Comparison of ENCODE assay signal across 8 mouse cellular contexts in the genomic region with DNA sequence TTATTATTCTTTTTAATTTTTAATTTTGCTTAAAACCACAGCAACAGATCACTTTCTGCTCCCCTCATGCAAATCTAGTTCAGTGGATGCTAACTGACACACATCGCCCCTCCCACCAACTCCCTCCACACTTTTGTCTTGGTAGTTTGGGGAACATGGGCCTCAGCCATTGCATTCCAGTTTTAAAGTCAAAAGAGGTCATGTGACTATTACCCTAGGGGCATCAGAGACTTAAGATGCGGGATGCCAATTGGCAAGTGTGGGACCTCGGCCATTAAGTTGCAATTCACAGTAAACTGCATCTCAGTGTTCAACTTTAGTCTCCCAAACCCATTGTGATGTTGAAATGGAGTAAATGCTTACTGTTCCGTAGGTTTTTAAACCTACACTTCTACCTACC. TPM values are rescaled to one million over a fixed set of nuclear protein-coding genes. Genes with fewer than 3 reads are reported as not detected.
DNase-seq lines count a peak whose midpoint lies in the region; ATAC-seq and TF ChIP-seq lines count a peak whose summit lies in the region.

No protein-coding gene starts in this region.

- no peaks in the 10 kb centered on the region; the same call in 1 of the 2 replicates for H3K4me1 ChIP-seq in liver, embryonic 11.5 days (replicated peaks; ENCODE audit: control insufficient read depth, insufficient read depth, low read length)
- no peaks in the 10 kb centered on the region for H3K4me1 ChIP-seq in liver, postnatal 0 days (ENCODE audit: insufficient read depth)
- no peaks in the 10 kb centered on the region for H3K4me1 ChIP-seq in embryonic facial prominence, embryonic 15.5 days
- H3K4me1 ChIP-seq in intestine, embryonic 14.5 days (replicated peaks; ENCODE audit: control insufficient read depth, insufficient read depth, low read length): no peaks in the 10 kb centered on the region
- no peaks in the 10 kb centered on the region for H3K4me1 ChIP-seq in neural tube, embryonic 14.5 days (ENCODE audit: control insufficient read depth, insufficient read depth, low read length)

- H3K27ac ChIP-seq in liver, embryonic 11.5 days (ENCODE audit: low read depth, low read length): no peak overlapping the region
- H3K27ac ChIP-seq in liver, postnatal 0 days (ENCODE audit: low read depth): no peak overlapping the region
- 0 out of 2 replicates have a peak overlapping the region, but pooled peaks have one; percentile 85 for H3K27ac ChIP-seq in embryonic facial prominence, embryonic 15.5 days (replicated peaks)
- H3K27ac ChIP-seq in intestine, embryonic 14.5 days (ENCODE audit: low read depth): no peak overlapping the region
- H3K27ac ChIP-seq in neural tube, embryonic 14.5 days (ENCODE audit: low read depth, low read length): no peak overlapping the region

- H3K4me2 ChIP-seq in liver, embryonic 11.5 days: peak overlapping the region; percentile 72
- no peak overlapping the region for H3K4me2 ChIP-seq in liver, postnatal 0 days (ENCODE audit: low read depth, low read length)
- peak overlapping the region; percentile 45 for H3K4me2 ChIP-seq in embryonic facial prominence, embryonic 15.5 days (replicated peaks)
- peak overlapping the region; percentile 47 for H3K4me2 ChIP-seq in intestine, embryonic 14.5 days (ENCODE audit: low read length)
- peak overlapping the region; percentile 52 for H3K4me2 ChIP-seq in neural tube, embryonic 14.5 days (ENCODE audit: low read depth, low read length)

- ATAC-seq in liver, embryonic 11.5 days (replicated peaks; ENCODE audit: low FRiP score): no peak
- ATAC-seq in liver, postnatal 0 days: no peak
- no peak for ATAC-seq in embryonic facial prominence, embryonic 15.5 days (ENCODE audit: insufficient number of reproducible peaks, low FRiP score, low TSS enrichment, low read depth)
- no peak for ATAC-seq in intestine, embryonic 14.5 days (replicated peaks; ENCODE audit: low FRiP score, low TSS enrichment, low read depth)
- no peak for ATAC-seq in neural tube, embryonic 14.5 days (ENCODE audit: low read depth)

- H3K9me3 ChIP-seq in liver, embryonic 11.5 days (ENCODE audit: control insufficient read depth, low read length): no peaks in the 10 kb centered on the region
- no peaks in the 10 kb centered on the region for H3K9me3 ChIP-seq in liver, postnatal 0 days (ENCODE audit: low read length)
- no peaks in the 10 kb centered on the region for H3K9me3 ChIP-seq in embryonic facial prominence, embryonic 15.5 days (replicated peaks)
- no peaks in the 10 kb centered on the region for H3K9me3 ChIP-seq in intestine, embryonic 14.5 days (ENCODE audit: control insufficient read depth, low read length)
- no peaks in the 10 kb centered on the region for H3K9me3 ChIP-seq in neural tube, embryonic 14.5 days (ENCODE audit: control insufficient read depth, low read length)

- TF ChIP-seq CTCF in liver, postnatal 0 days (IDR thresholded peaks at IDR 0.05; ENCODE audit: low read depth): no peak

- H3K9ac ChIP-seq in liver, embryonic 11.5 days (ENCODE audit: low read depth, low read length): no peak overlapping the region
- H3K9ac ChIP-seq in liver, postnatal 0 days (replicated peaks): no peak overlapping the region
- H3K9ac ChIP-seq in embryonic facial prominence, embryonic 15.5 days: no peak overlapping the region
- H3K9ac ChIP-seq in intestine, embryonic 14.5 days (ENCODE audit: low read length): no peak overlapping the region
- H3K9ac ChIP-seq in neural tube, embryonic 14.5 days (replicated peaks; ENCODE audit: low read depth, low read length): no peak overlapping the region

- 49% methylated on average over 4 of the region's 4 CpGs for WGBS in liver, embryonic 11.5 days
- WGBS in liver, postnatal 0 days (ENCODE audit: insufficient replicate concordance): 59% methylated on average over 4 of the region's 4 CpGs
- WGBS in embryonic facial prominence, embryonic 15.5 days: 35% methylated on average over 4 of the region's 4 CpGs
- WGBS in intestine, embryonic 14.5 days: 40% methylated on average over 4 of the region's 4 CpGs
- 20% methylated on average over 4 of the region's 4 CpGs for WGBS in neural tube, embryonic 14.5 days

- H3K27me3 ChIP-seq in liver, embryonic 11.5 days (replicated peaks; ENCODE audit: control insufficient read depth, insufficient read depth, low read length): peaks cover 7% of the 10 kb centered on the region
- H3K27me3 ChIP-seq in liver, postnatal 0 days (ENCODE audit: insufficient read depth, low read length): no peaks in the 10 kb centered on the region
- H3K27me3 ChIP-seq in embryonic facial prominence, embryonic 15.5 days: peaks cover 4% of the 10 kb centered on the region; the same call in 1 of the 2 replicates
- no peaks in the 10 kb centered on the region for H3K27me3 ChIP-seq in intestine, embryonic 14.5 days (replicated peaks; ENCODE audit: control insufficient read depth, insufficient read depth, low read length)
- no peaks in the 10 kb centered on the region for H3K27me3 ChIP-seq in neural tube, embryonic 14.5 days (ENCODE audit: control insufficient read depth, insufficient read depth, low read length)

- peak overlapping the region; percentile 50 for H3K4me3 ChIP-seq in liver, embryonic 11.5 days (ENCODE audit: low read depth, low read length)
- H3K4me3 ChIP-seq in liver, postnatal 0 days (ENCODE audit: low read depth, low read length): no peak overlapping the region
- peak overlapping the region; percentile 53 for H3K4me3 ChIP-seq in embryonic facial prominence, embryonic 15.5 days (replicated peaks)
- peak overlapping the region; percentile 46 for H3K4me3 ChIP-seq in intestine, embryonic 14.5 days (ENCODE audit: low read depth, low read length)
- H3K4me3 ChIP-seq in neural tube, embryonic 14.5 days (ENCODE audit: low read depth, low read length): no peak overlapping the region

- DNase-seq in liver, embryonic 11.5 days (ENCODE audit: low spot score): no peak
- DNase-seq in liver, postnatal 0 days: no peak
- DNase-seq in intestine, embryonic 14.5 days (ENCODE audit: low spot score): no peak
- DNase-seq in left cerebral cortex, adult 9 months (ENCODE audit: low spot score in 2 of 2): no peak
- DNase-seq in layer of hippocampus, postnatal 25 days (ENCODE audit: extremely low spot score in 1 of 2, low spot score in 1 of 2): no peak
- DNase-seq in kidney, postnatal 25 days: no peak

- TF ChIP-seq EP300 in liver, postnatal 0 days (IDR thresholded peaks at IDR 0.05; ENCODE audit: low read depth): no peak

- H3K36me3 ChIP-seq in liver, embryonic 11.5 days (ENCODE audit: control insufficient read depth, insufficient read depth, low read length): no peaks in the 10 kb centered on the region
- no peaks in the 10 kb centered on the region for H3K36me3 ChIP-seq in liver, postnatal 0 days (replicated peaks; ENCODE audit: insufficient read depth, low read length)
- no peaks in the 10 kb centered on the region for H3K36me3 ChIP-seq in embryonic facial prominence, embryonic 15.5 days
- no peaks in the 10 kb centered on the region for H3K36me3 ChIP-seq in intestine, embryonic 14.5 days (ENCODE audit: control insufficient read depth, insufficient read depth, low read length)
- H3K36me3 ChIP-seq in neural tube, embryonic 14.5 days (ENCODE audit: control insufficient read depth, insufficient read depth, low read length): no peaks in the 10 kb centered on the region

RNA-seq across cellular contexts. Expression of a gene that starts 1.7 kb away (rescaled TPM):
- polyA plus RNA-seq in liver, embryonic 11.5 days (2014; fragmentation: Nextera tagmentation; extraction: Ambion mirVana): 52.0 and 55.1 TPM in 2 replicates
- polyA plus RNA-seq in liver, postnatal 0 days (2015; fragmentation: Nextera tagmentation; extraction: Ambion mirVana): 4.1 and 4.4 TPM in 2 replicates
- polyA plus RNA-seq in embryonic facial prominence, embryonic 15.5 days (2015; fragmentation: Nextera tagmentation; extraction: Ambion mirVana): 117 and 118 TPM in 2 replicates
- polyA plus RNA-seq in intestine, embryonic 14.5 days (2014; fragmentation: Nextera tagmentation; extraction: Ambion mirVana): 71.0 and 83.1 TPM in 2 replicates
- 23.3 and 38.5 TPM in 2 replicates for polyA plus RNA-seq in neural tube, embryonic 14.5 days (2014; fragmentation: Nextera tagmentation; extraction: Ambion mirVana)
- 100 to 1,000 TPM; 197 to 224 TPM for total RNA-seq in layer of hippocampus, postnatal 25 days (2021)

Comparison
In these comparisons a context has a peak if more than half of its experiments do, and no peak if none do; other contexts are left out.
1. H3K4me3 ChIP-seq: peak in liver, embryonic 11.5 days (single experiment), embryonic facial prominence, embryonic 15.5 days (single experiment) and intestine, embryonic 14.5 days (single experiment); none in liver, postnatal 0 days (single experiment) and neural tube, embryonic 14.5 days (single experiment).